Mouse (Mus musculus) spleen, postnatal 4 days (tissue): ENCODE measurements around the gene Ankrd50.

Experiments used
- DNase-seq, 2 experiments: peaks; one replicate each; pipeline ENCODE4 v3.0.0; 2022; ENCODE audit warnings: low spot score in 2 of 2

The Ankrd50 gene

DNA sequence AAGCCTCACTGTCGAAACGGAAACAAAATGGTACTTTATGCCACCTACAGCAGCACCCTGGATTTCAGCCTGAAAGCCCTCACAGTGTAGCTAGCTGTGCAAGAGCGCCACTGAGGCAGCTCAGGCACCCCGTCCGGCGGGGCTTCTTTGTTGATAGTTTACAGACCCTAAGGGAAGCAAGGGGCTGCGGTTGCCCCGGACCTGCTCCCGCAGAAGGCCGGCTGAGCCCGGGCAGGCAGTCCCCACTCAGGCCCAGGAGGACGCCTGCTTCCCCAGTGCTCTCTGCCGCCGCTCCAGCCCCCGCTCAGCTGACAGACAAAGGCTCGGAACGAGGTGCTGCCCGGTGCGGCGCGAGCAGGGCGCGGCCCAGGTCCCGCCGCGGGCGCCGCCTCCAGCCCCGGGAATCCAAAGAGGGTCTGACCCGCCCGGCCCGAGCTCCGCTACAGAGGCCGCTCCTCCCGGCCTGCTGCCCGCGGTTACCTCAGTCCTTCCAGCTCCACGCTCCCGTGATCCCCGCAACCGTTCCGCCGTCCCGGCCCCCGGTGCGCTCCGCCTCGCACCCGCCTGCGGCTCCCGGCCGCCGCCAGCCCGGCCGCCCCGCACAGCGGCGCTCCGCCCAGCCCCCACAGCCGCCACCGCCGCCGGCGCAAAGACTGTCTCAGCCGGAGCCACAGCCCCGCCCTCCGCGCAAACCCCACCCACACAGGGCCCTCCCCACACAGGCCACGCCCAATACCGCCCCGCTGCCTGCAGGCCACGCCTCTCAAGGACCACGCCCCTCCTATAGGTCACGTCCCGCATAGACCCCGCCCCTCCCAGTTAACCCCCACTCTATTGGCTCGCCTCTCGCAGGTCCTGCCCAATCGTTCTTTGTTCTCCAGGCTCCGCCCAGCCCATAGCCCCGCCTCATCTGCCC is at the start of gene Ankrd50:
Gene Ankrd50, minus strand, starts transcription at position 654 of the 916 bp plus-strand sequence.
- peak; percentile 98 to 99 for DNase-seq

DNA sequence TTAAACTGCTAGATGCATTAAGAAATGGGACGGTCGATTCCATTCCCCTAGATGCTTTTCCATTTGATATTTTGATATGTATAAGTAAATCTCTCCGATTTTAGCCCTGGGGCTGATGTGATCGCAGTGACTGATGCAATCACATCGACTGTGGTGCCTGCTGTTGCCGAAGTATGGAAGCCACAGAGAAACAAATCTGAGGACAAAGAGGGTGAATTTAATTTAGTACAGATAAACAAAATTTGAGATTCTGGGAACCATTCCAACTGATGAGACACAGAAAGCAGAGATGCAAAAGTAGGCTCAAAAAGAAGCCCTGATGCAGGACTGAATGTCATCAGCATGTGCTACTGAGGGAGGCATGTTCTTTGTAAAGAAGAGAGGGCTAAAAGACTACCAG is 49.6 kb upstream of the Ankrd50 start:
- DNase-seq: no peak

DNA sequence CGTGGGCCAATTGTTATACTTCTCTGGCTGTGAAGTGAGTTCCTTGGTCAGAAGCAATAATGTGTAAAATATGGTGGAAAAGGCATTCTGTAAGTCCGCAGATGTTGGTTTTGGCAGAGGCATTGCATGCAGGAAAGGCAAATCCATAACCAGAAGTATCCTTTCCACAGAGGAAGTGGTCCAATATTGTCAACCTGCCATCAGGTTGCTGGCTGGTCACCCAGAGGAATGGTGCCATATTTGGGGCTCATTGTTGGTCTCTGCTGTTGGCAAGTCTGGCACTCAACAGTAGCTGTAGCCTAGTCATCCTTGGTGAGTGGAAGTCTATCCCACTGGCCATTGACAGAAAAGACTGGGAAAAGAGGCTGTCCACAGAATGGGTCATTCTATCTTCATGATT is 35.8 kb upstream of the Ankrd50 start:
- no peak for DNase-seq

DNA sequence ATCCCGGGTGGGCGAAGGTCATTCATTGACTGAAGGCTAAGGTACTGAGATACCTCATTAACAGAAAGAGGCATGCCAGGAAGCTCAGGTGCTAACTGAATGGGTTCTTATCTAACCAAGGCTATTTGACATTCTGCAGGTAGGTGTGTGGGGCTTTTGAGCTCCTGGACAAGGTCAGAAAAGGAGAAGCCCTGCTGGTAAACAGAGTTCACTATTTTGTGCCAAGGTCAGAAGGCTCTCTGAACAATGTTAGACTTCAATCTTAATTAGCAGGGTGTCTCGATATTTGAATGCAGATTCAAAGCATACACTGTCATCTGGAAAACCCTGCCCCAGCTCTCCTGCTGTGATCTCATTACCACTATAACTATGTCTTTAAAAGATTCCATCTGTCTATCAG is 35.3 kb upstream of the Ankrd50 start:
- DNase-seq: no peak

DNA sequence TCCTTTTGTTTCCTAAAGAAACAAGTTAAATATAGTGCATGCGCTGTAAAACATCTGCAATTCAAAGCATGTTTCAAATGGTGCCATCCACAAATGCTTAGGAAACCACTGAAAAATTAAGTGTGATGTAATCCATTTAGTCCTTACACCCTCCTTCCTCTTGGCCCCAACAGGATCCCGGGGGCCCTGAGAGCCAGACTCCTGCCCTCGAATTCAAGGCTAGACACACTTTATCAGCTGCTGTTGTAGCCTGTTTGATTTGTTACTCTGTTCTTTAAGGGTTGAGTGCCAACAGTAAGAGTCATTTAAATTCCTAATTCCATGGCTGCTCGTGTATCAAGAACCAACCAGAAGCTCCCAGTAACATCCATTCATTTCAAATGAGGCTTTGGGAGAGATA is 19.0 kb upstream of the Ankrd50 start:
- no peak for DNase-seq

DNA sequence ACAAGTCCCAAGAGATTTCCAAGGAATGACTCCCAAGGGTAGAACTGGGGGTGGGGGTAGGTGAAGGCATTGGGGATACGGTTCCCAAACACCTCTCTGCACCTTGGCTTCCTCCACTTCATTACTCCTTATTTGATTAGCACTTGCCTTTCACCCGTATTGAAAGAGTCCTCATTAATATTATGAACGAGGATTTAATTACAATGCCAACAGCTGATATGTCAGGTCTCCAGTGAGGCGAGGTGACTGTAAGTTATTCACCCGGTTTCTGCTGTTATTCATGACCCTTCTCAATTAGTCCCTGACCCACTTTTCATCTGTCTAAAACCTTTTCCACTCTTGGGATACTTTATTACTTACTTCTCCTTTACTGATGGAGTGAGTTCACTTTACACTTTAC is 17.5 kb upstream of the Ankrd50 start:
- DNase-seq: no peak

DNA sequence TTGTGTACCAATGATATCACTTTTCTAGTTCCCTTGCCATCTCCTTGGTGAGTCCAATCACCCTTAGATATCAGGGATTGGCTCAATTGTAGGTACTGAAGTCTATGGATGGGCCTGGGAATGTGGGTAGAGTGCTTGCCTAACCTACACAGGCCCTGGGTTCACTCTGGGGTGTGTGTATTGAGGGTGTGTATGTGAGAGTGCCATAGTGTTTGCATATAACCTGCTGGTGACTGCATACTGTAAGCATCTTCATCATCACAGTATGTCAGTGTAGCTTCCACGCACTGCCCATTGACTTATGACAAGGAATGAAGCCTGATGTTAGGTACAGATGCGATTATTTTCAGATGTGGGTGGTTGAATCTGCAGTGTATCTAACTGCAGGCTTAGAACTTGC is 17.1 kb upstream of the Ankrd50 start:
- no peak for DNase-seq

DNA sequence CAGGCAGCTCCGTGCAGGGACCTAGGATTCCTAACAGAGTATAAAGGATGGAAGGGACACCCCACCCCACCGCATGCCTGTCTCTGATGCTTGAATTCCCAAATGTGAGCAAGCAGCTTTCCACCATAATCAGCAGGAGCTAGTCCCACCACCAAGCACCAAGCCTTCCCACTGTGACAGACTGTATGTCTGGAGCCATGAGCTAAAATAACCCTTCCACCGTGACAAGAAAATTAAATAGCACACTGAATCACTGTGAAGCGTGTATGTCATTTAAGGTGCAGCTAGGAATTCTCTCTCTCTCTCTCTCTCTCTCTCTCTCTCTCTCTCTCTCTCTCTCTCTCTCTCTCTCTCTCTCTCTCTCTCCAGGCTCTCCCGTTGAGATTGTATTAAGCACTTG is 16.7 kb upstream of the Ankrd50 start:
- DNase-seq: no peak

DNA sequence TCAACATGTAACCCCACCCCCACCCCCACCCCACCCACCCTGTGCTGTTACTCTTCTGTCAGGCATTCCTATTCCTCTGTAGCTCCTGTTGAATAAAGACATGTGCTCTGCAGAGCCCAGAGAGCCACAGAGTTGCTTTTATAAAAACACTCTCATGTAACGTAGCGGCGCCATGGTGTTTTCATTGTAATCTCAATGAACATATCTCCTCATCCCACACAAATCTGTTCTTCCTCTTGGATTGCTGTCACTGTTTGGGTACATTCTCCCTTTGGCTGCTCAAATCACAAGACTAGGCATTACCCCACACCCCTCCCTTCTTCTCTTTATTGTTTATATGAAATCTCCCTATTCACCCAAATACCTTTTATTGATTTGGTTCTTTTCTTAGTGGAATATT is 13.9 kb upstream of the Ankrd50 start:
- DNase-seq: no peak

DNA sequence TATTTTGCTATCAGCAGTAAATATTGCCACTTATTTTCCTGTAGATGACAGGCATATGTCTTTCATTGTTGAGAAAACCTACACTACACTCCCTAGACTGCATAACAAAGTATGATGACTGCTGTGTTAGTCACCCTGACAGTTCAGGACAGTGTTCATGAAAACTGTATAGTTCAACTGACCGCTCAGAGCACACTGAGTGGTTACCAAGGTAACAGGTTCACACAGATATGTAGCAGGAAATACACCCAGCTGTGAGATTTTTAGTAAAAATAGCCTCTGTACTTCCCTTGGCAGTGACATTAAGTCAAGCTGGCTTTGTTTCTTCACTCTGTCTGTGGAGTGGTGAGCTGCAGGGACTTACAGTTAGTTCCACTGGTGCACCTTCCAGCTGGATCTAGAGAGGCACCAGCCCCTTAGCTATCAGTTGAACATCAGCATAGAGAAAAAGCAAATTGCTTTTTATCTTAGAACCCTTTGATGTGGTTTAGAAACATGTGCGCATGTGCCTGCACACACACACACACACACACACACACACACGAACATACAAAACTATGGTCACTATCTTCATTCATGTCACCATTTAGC is 12.2 kb upstream of the Ankrd50 start:
- no peak for DNase-seq

DNA sequence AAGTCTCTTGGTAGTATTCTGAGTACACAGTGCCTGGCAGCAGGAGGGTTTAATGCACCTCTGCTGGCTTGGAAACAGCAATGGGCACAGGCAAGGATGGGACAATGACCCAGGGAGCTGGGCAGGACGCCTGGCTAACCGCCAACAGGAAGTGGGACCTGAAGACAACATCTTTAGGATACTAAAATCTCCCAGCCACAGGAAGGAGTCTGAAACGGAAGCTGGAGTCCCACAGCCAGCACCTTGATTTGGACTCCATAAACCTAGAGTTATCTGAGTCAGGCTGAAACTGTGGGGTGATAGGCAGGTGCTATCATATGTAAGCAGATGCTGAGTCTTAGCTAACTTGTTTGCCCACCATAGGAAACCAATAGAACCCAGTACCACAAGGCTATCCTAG is 7.1 kb upstream of the Ankrd50 start:
- no peak for DNase-seq

DNA sequence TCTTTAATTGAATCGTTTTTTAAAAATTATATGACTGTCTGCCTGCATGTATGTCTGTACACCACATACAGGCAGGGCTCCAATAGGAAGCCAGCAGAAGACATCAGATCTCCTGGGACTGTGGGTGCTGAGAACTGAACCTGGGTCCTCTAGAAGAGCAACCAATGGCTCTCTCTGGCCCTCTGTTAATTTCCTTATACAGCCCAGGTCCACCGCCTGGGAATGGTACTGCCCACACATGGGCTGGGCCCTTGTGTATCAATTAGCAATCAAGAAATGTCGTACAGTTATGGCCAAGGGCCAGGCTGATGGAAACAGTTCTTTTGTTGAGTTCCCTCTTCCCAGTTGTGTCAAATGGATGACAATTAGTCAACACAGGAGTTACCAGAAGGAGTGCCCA is 6.6 kb upstream of the Ankrd50 start:
- DNase-seq: no peak

DNA sequence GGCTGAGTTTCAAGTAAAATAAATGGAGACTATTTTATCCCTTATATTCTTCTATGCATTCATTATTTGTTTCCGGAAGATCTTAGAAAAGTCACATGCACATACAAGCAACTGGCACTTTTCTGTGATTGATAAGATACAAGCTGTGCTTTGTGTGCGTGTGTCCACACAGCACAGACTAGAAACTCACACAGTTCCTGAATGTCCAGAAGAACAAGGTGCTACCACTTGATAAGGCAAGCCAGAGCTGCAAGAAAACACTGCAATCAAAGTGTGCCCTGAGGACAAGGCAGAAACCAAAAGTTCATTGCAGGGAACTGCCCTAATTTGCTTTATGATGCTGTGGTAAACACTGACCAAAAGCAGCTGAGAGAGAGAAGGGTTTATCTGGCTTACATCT is 6.1 kb upstream of the Ankrd50 start:
- DNase-seq: no peak

DNA sequence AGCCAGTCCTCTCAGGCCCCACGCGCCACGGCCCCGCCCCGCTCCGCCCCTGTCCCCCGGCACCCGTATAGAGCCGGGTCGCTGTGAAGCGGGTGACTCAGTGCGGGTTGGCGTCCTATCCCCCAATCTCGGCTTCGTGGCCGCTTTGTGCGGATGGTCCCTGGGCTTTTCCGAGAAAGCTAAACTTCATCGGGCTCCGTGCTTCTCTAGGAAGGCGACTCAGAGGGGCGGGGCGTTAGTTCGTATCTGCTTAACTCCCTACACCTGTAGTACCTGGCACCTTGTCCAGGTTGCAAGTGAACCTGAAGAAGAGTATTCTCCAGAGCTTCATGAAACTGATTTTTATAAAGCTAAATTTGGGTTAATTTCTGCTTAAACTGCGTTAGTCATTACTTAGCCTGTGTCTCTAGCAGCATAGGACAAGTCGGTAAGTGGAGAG is 482 bp upstream of the Ankrd50 start:
- DNase-seq: no peak

DNA sequence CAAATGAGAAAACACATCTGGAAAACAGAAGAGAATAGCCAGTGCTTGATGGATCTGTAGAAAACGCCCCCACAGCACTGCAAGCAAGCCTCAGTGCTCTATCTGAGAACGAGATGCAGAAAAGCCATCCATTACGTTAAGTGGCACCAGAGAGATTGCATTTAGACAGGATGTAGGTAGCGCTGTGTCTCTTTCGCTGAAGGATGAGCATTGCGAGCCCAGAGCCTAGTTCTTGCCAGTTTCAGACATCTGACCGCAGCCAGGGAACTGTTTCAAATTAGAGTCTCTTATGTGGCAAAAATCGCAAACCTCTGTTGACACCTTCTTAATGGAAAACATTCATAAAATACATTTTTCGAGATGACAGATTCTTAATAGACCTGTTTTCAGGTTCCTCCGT is 1.1 kb downstream of the Ankrd50 start:
- DNase-seq: no peak

DNA sequence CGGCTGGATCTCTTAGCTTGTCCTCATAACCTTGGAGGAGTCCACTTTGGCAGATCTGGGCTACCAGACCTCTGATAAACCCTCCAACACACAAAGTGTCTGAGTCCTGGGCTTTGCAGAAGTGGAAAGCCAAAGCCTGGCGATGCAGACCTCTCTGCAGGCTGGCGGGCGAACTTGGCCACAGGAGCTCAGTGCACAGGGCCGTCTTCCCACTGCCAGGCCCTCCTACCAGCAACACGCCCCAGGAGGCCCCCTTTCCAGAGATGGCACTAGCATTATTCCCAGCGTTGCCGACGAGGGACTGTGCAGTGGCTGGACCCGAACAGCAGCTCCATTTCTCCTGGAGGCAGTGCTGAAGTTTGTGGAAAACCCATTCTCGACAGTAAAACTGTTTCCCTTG is 1.9 kb downstream of the Ankrd50 start:
- no peak for DNase-seq

DNA sequence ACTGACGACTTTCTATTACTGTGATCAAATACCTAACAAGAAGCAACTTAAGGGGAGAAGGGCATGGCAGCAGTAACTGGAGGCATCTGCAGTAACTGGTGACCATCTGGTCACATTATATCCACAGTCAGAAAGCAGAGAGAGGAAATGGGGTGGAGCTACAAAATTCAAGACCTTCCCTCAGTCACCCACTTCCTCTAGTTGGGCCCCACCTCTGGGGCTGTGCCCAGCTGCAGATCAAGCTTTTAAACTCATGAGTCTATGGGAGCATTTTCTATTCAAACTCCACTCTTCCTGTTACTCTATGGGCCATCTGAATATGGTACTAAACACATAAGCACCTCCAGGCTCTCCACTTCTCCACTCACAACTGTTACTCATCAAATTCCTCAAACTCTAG is 3.5 kb downstream of the Ankrd50 start:
- DNase-seq: no peak

DNA sequence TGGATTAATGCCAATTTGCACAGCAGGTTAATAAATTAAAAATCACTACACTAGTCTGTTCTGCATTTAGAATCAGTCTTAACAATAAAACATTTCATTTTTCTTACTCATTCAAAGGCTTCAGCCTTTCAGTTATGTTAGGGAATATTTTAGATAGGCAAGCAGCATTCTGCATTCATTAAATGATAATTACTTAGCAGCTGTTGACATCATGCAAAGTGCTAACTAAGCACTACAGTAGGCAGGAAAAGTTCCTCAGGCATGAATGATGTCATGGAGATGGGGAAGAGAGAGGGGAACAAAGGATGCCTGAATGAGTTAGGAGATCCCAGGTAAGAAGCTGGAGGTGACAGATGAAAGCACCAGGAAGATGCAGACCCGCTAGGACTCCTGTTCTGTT is 6.7 kb downstream of the Ankrd50 start:
- DNase-seq: no peak

DNA sequence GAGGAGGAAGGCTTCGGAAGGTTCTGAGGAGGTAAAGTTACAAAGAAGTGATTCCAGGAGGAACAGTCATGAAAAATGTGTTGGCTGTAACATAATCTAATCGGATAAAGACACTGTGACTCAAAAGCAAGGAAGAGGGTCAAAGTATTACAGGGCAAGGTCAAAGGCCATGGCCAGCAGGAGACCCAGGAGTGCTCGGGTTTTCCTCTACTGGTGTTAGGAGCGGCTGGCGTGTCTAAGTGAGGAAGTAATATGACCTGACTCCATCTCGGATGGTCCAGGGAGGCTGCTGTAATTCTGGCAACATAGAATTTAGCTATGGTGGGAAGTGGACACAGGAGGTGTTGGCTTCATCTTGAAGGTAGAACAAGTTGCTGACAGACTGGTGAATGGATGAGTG is 9.1 kb downstream of the Ankrd50 start:
- DNase-seq: no peak

DNA sequence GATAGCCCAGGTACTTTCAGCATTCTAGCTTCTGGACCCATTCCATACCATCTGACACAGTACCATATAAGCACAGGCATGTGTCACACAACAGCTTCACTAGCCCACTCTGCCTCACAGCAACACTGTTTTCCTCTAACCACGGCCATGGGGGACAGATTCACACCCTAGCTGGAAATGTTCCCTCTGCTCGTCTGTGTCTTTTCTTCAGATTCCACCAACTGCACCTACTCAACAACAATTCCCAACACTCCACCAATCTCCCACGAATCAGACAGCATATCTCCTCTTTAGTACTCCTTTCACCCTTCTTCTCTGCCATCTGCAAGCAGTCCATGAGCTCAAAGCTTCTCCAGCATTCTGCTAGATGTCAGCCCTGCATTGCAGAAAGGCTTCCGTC is 11.5 kb downstream of the Ankrd50 start:
- no peak for DNase-seq

DNA sequence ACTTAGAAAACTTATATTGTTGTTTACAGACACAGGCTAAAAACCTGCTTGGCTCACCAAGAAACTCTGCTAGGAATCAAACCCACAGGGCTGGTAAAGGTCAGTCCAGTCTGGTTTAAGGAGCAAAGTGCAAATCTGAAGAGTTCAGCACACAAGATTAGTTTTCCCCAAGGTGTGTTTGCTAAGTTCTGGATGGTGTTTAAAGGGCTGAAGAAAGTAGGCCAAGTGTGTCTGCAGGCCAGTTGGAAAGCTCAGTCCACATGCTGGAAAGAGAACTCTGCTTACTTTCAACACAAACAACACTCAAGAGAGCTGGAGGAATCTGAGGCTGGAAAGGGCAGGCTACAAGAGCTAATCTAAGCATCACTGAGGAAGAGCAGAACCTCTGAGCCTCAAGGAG is 13.1 kb downstream of the Ankrd50 start:
- DNase-seq: no peak

DNA sequence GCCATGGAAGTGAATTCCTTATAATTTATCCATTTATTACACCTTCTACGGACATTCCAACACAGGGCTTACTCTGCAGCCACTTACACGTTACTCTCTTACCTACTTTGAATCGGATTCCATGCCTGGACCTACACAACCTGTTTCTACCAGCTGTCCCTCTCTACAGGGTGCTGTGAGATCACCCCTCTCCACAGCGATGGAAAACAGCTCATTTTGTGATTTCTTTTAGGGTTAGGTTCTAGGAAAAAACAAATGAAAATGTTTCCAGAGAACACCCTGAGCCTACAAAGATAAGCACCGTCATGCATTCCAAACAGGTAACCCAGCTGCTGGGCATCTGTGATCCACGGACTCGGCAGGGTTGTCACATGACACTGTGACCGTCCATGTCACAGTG is 16.5 kb downstream of the Ankrd50 start:
- no peak for DNase-seq

DNA sequence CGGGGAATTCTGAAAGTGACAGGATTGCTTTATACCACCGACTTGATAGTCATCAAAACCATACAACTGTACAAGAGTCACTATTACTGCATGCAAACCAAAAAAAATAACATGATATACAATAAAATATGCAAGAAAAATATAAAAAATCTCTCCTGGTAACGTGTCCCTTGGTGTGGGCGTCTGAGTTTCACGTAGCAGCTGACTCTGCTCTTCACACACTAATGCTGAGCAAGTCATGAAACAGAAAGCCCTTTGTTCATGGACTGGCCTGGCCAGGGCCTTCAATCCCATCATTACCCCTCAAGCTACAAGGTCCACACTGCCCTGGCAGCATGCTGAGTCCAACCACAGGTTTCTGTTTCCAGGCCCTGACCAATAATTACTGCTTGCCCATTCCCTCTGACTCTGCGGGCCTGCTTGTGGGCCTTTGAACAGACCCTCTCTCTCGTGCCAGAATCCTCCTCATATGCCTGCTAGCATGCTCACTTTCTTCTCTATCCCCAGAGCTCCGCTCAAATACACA is 17.7 kb downstream of the Ankrd50 start:
- no peak for DNase-seq
